Mouse (Mus musculus) forebrain, embryonic 14.5 days (tissue): ENCODE measurements around the gene Ccdc87. TPM values are rescaled to one million over a fixed set of nuclear protein-coding genes. Genes with fewer than 3 reads are reported as not detected.
"Not testable (repeated sequence)": the region's sequence is repeated elsewhere in the genome, so short reads cannot be mapped to it uniquely, and the experiment has no call there.

Source experiments
- ATAC-seq: fragments of 200-750 bp; cut with Nextera tagmentation; 2 replicates; pipeline ENCODE4 v1.8.0; 2017; ENCODE audit warnings: mild to moderate bottlenecking, moderate library complexity
- DNase-seq: peaks from one replicate; pipeline ENCODE4 v3.0.0-alpha.2; 2015; ENCODE audit warnings: low spot score
- H3K27ac ChIP-seq: fragments of 300-500 bp; sonication (generic); 2 replicates; pipeline ENCODE4 v1.5.1; 2014; ENCODE audit warnings: low read depth, mild to moderate bottlenecking, control low read depth, low read length, moderate library complexity
- H3K27me3 ChIP-seq: fragments of 300-500 bp; sonication (generic); replicated peaks from 2 replicates; pipeline ENCODE4 v1.6.1; 2014; ENCODE audit warnings: low read length, control low read depth, mixed read lengths; ENCODE audit not compliant: control insufficient read depth, insufficient read depth
- H3K36me3 ChIP-seq: fragments of 300-500 bp; sonication (generic); 2 replicates; pipeline ENCODE4 v1.6.1; 2014; ENCODE audit warnings: low read length, control low read depth; ENCODE audit not compliant: control insufficient read depth, insufficient read depth
- H3K4me1 ChIP-seq: fragments of 300-500 bp; sonication (generic); 2 replicates; pipeline ENCODE4 v1.6.1; 2014; ENCODE audit warnings: antibody characterized with exemption, low read length, control low read depth; ENCODE audit not compliant: control insufficient read depth, insufficient read depth
- H3K4me2 ChIP-seq: fragments of 300-500 bp; sonication (generic); 2 replicates; pipeline ENCODE4 v1.6.1; 2014; ENCODE audit warnings: mild to moderate bottlenecking, control low read depth, low read length
- H3K4me3 ChIP-seq: fragments of 300-500 bp; sonication (generic); 2 replicates; pipeline ENCODE4 v1.5.1; 2014; ENCODE audit warnings: low read depth, low read length, control low read depth
- H3K9ac ChIP-seq: fragments of 300-500 bp; sonication (generic); 2 replicates; pipeline ENCODE4 v1.6.1; 2014; ENCODE audit warnings: mild to moderate bottlenecking, low read length, control low read depth, moderate library complexity
- H3K9me3 ChIP-seq: fragments of 300-500 bp; sonication (generic); replicated peaks from 2 replicates; pipeline ENCODE4 v1.6.1; 2016; ENCODE audit warnings: low read length, control low read depth, mixed read lengths; ENCODE audit not compliant: control insufficient read depth
- WGBS: fragments of 180-500 bp; shearing (Covaris S2); extraction: QIAGEN DNeasy Blood & Tissue Kit; methylation state at CpG from one replicate; pipeline ENCODE4 v1.1.7; 2014; 5-methylcytosine and 5-hydroxymethylcytosine counted together
- polyA plus RNA-seq: library from polyadenylated mRNA; unstranded; fragments of >200 nt; fragmentation: Nextera tagmentation; extraction: Ambion mirVana; gene quantifications from 2 replicates; pipeline ENCODE4 v1.2.1, GENCODE M21; 2014

The Ccdc87 gene
- polyA plus RNA-seq, 1 experiment from 2014 or later, result 0.50 TPM

GRCm38 (mm10) chr19:4810746-4811062 lies 28.5 kb upstream of the Ccdc87 start:
- H3K27ac ChIP-seq, result peak overlapping the region; percentile 87
- peak overlapping the region; percentile 88 for H3K4me2 ChIP-seq
- no peaks in the 10 kb centered on the region for H3K27me3 ChIP-seq
- DNase-seq (no peak), ATAC-seq (no peak)
- H3K9ac ChIP-seq, result peak overlapping the region; percentile 84
- H3K36me3 ChIP-seq, result no peaks in the 10 kb centered on the region
- H3K4me3 ChIP-seq, result peak overlapping the region; percentile 79
- peaks cover 17% of the 10 kb centered on the region for H3K4me1 ChIP-seq
- 0 out of 2 replicates have a peak, but pooled peaks cover 2% of the 10 kb centered on the region for H3K9me3 ChIP-seq
- under 1% methylated on average over 17 of the region's 17 CpGs for whole genome bisulfite sequencing

- H3K36me3 ChIP-seq, result no peaks in the 10 kb centered on the region
- H3K4me1 ChIP-seq, result peaks cover 17% of the 10 kb centered on the region
- under 1% methylated on average over 83 of the region's 83 CpGs for WGBS
- peak within 1 kb of the TSS; percentile 79 for H3K4me3 ChIP-seq
- peak within 1 kb of the TSS; percentile 84 for H3K9ac ChIP-seq
- H3K27ac ChIP-seq, result peak within 1 kb of the TSS; percentile 87
- ATAC-seq, result peak; percentile 99
- H3K27me3 ChIP-seq, result no peaks in the 10 kb centered on the region
- DNase-seq, result peak; percentile 99
- H3K9me3 ChIP-seq, result 0 out of 2 replicates have a peak, but pooled peaks cover 2% of the 10 kb centered on the region
- H3K4me2 ChIP-seq, result peak within 1 kb of the TSS; percentile 88
Measured at GRCm38 (mm10) chr19:4811063-4811908, 27.9 kb upstream of the Ccdc87 start, which contains the start of the genes Gm21992 and Rbm14. Gm21992 (minus strand) TSS chr19:4811612. Rbm14 (minus strand) TSS chr19:4811634.

GRCm38 (mm10) chr19:4811909-4812242 lies 27.3 kb upstream of the Ccdc87 start:
- DNase-seq (no peak), ATAC-seq (peak; percentile 28)
- Histone ChIP-seq H3K4me2 (peak overlapping the region; percentile 88), H3K9me3 (0 out of 2 replicates have a peak, but pooled peaks cover 2% of the 10 kb centered on the region), H3K36me3 (no peaks in the 10 kb centered on the region), H3K4me3 (peak overlapping the region; percentile 79), H3K9ac (peak overlapping the region; percentile 84), H3K27ac (peak overlapping the region; percentile 86), H3K4me1 (peaks cover 17% of the 10 kb centered on the region), H3K27me3 (no peaks in the 10 kb centered on the region)
- WGBS, result 5% methylated on average over 12 of the region's 12 CpGs

- not testable (repeated sequence) for H3K36me3 ChIP-seq, ATAC-seq, DNase-seq, H3K9me3 ChIP-seq, H3K27me3 ChIP-seq
- H3K4me2 ChIP-seq, result peak overlapping the region; percentile 88
- peak overlapping the region; percentile 84 for H3K9ac ChIP-seq
- H3K27ac ChIP-seq, result peak overlapping the region; percentile 86; the same call in 1 of the 2 replicates
- H3K4me1 ChIP-seq, result peaks cover 17% of the 10 kb centered on the region
- 79% methylated on average over 8 of the region's 8 CpGs for WGBS
- H3K4me3 ChIP-seq, result peak overlapping the region; percentile 79
Measured at GRCm38 (mm10) chr19:4812334-4812949, 26.7 kb upstream of the Ccdc87 start.

- H3K4me2 ChIP-seq, result no peak overlapping the region
- DNase-seq (no peak), ATAC-seq (no peak)
- no peak overlapping the region for H3K4me3 ChIP-seq
- no peaks in the 10 kb centered on the region for H3K27me3 ChIP-seq
- no peak overlapping the region for H3K9ac ChIP-seq
- H3K36me3 ChIP-seq, result no peaks in the 10 kb centered on the region
- WGBS, result 72% methylated on average over 6 of the region's 6 CpGs
- H3K27ac ChIP-seq, result no peak overlapping the region
- H3K4me1 ChIP-seq, result peaks cover 17% of the 10 kb centered on the region
- 0 out of 2 replicates have a peak, but pooled peaks cover 2% of the 10 kb centered on the region for H3K9me3 ChIP-seq
Measured at GRCm38 (mm10) chr19:4813015-4813414, 26.2 kb upstream of the Ccdc87 start.

GRCm38 (mm10) chr19:4817182-4817835 lies 21.9 kb upstream of the Ccdc87 start:
- WGBS, result 78% methylated on average over 1 of the region's 1 CpGs
- H3K4me1 ChIP-seq, result peaks cover under 1% of the 10 kb centered on the region; the same call in 1 of the 2 replicates

GRCm38 (mm10) chr19:4820678-4821303 lies 18.4 kb upstream of the Ccdc87 start:
- DNase-seq (peak; percentile 74), ATAC-seq (0 out of 2 replicates have a peak, but pooled peaks have one; percentile 54)
- Histone ChIP-seq H3K9me3 (no peaks in the 10 kb centered on the region), H3K4me1 (no peaks in the 10 kb centered on the region), H3K27ac (no peak overlapping the region), H3K4me3 (no peak overlapping the region), H3K36me3 (peaks cover 6% of the 10 kb centered on the region; the same call in 1 of the 2 replicates), H3K4me2 (no peak overlapping the region), H3K27me3 (no peaks in the 10 kb centered on the region), H3K9ac (no peak overlapping the region)
- WGBS, result 62% methylated on average over 5 of the region's 5 CpGs

More at GRCm38 (mm10) chr19:4817182-4817835, 21.9 kb upstream of the Ccdc87 start:
- Histone ChIP-seq H3K4me2 (no peak overlapping the region), H3K36me3 (no peaks in the 10 kb centered on the region), H3K9ac (no peak overlapping the region), H3K9me3 (0 out of 2 replicates have a peak, but pooled peaks cover 2% of the 10 kb centered on the region), H3K27ac (no peak overlapping the region), H3K4me3 (no peak overlapping the region), H3K27me3 (no peaks in the 10 kb centered on the region)
- DNase-seq (no peak), ATAC-seq (no peak)

GRCm38 (mm10) chr19:4828444-4829114 lies 10.6 kb upstream of the Ccdc87 start:
- no peak for ATAC-seq
- Histone ChIP-seq H3K27ac (no peak overlapping the region), H3K36me3 (peaks cover 9% of the 10 kb centered on the region; the same call in 1 of the 2 replicates), H3K4me1 (no peaks in the 10 kb centered on the region), H3K9ac (no peak overlapping the region), H3K27me3 (no peaks in the 10 kb centered on the region), H3K4me2 (no peak overlapping the region), H3K9me3 (no peaks in the 10 kb centered on the region), H3K4me3 (no peak overlapping the region)
- no peak for DNase-seq
- WGBS, result 64% methylated on average over 16 of the region's 16 CpGs
